Mouse (Mus musculus) testis, postnatal 10 days (tissue): ENCODE measurements around the gene Pimreg.

ENCODE experiments used
- DNase-seq: peaks from one replicate; pipeline ENCODE4 v3.0.0; 2021; ENCODE audit warnings: low spot score

Pimreg gene

DNA sequence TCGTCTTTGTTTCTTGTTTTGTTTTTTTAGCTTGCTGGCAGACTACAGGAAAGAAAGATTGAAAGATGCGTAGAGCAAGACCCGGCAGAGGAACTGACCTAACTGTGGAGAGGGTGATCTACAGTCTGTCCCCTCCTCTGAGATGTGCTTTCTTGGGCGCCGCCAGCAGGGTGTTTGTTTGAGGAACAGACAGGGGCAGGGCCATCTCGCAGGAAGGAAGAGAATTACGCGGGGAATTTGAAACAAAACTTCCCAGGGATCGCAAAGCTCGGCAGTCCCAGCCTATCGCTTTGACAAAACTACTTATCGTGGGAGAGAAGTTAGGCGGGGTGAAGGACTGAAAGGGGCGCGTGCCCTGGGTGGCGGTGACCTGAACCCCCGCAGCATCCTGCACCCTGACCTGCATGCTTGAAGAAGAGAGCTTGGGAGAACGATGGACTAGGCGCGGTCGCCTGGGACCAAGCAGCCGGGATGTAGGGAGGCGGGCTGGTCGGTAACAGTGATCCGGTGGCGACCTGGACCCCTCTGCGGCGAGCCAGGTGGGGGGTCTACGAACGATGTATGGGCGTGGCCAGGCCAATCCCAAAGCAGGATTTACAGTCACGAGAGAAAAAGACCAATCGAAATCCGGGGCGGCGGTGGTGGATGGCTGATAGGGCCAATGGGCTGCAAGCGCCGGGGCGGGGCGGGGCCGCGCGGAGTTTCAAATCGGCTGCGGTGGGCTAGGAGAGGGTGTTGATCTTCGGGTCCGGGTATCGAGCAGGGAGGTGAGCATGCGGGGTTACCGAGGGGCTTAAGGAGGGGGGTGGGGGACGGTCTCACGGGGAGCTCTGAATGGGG is at the start of gene Pimreg:
Gene Pimreg, plus strand, starts transcription at position 265 of the 840 bp plus-strand sequence.
- DNase-seq, result peak; percentile 92

- no peak for DNase-seq
These were observed 49.4 kb upstream of the Pimreg start for GRCm38 (mm10) chr11:71992438-71992837.

DNA sequence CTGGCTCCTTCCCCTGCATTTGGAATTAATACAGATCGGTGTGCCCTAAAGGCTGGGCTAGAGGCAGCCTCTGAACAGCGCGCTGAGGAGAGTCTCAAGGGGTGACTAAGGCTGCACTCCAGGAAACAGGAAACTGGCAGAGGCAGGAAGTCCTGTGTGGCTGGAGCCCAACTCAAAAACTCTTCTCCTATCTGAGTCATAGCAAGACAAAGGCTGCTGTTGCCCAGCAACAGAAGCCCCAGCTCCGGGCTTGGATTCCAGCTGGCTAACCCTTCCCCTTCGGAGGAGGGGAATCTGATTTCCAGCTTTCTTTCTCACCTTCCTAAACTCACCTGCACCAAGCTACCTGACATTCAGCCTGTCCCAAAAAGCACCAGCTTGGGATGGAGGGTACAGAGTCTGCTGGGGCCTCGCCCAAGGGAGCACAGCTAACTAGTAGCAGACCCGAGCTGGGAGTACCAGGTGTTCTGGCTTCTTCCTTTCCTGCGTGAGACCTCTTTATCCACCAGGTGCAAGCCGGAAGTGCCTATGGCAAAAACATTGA is 45.8 kb upstream of the Pimreg start:
- peak; percentile 50 for DNase-seq

- no peak for DNase-seq
These were observed 45.0 kb upstream of the Pimreg start for GRCm38 (mm10) chr11:71996805-71997204.

DNA sequence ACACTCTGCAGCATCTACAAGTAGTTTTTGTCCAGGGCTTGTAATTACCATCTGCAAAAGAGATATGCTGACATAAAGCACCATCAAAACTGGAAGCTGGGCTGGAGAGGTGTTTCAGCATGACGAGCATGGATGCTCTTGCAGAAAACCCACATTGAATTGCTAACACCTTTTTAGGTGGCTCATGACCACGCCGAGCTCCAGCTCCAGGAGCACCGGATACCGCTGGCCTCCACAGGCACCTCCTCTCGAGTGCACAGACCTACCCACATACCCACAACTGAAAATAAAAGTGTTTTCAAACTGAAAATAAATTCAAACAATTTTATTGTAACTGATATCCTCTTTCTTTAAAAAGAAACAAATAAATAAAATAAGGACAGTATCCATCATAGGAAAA is 41.6 kb upstream of the Pimreg start:
- no peak for DNase-seq

DNA sequence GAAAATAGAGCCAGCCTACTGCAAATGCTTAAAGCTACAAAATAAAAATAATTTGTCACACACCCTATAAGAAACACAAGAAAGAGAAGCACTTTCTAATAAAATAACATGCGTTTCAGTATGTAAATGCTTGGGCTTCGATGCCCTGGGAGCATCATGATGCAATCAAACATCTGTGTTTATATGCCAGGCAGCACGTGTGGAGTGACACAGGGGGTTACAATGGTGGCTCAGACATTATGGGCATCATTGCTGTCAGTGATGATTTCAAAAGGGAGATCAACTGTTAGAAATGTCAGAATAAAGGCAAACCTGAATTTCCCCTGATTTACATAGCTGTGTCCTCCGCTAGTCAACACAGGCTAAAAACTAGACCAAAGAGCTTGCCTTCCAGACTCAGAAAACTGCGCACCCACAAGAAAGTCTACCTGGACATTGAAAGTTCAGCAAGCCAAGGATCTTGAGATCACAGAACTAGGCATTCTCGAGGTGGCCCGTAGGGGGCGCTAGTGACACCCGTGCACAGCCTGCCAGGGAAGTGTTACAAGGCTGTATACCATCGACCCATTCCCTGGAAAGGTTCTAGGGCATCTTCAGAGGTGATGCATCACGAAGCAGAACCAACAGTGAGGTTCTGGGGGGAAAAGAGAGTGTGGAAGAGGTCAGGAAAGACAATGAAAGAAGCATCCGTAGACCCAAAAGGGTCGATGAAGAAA is 39.5 kb upstream of the Pimreg start:
- peak; percentile 65 for DNase-seq

DNA sequence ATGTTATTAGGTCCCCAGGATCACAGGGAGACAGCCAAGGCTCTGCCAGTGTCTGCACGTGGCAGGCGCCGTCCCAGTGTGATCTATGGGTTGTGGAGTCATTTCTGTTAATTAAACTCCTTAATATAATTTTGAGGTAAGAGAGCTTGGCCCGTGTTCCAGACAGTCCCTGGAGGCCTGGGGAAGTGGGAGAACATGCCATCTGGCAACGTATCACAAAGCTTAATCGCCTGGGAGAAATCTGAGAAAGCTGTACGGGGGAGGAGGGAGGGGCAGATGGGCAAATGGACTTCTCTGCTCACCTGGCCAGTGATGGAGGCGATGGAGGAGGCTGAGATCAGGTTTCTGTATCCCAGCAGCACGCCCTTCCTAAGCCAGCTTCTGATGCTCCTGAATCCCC is 38.7 kb upstream of the Pimreg start:
- no peak for DNase-seq

DNA sequence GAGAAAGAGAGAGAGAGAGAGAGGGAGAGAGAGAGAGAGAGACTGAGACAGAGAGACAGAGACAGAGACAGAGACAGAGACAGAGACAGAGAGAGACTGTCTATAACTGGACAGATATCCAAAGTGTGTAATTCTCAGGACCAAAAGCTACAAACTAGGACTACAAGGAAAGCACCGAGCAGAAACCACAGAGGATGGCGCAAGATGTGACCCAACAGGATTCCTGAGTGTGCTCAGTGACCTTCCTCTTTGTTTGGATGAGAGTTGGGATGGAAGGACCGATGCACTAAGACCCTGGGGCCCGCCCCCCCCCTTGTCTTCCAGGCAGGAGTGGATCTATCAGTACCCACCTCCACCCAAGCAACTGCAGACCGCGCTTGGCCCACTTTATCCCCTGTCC is 36.3 kb upstream of the Pimreg start:
- DNase-seq, result no peak

DNA sequence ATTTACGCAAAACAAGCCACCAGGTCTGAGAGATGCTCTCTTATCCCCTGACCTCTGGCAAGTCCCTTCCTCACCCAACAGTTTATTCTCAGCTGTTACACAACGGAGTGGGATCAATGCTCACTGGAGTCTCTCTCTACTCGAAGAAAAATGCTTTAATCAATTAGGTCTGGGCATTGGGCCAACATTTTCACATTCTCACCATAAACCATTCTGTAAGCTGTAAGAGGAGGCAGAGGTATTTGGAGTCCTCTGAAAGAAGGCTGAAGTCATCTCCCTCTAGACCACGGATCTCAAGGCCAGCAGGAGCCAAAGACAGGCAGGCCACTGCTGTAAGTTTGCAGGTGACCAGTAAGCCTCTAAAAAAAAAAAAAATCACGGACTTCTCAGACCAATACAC is 31.5 kb upstream of the Pimreg start:
- no peak for DNase-seq

- no peak for DNase-seq
These were observed 30.7 kb upstream of the Pimreg start for GRCm38 (mm10) chr11:72010940-72011722.

- no peak for DNase-seq
These were observed 29.9 kb upstream of the Pimreg start for GRCm38 (mm10) chr11:72011955-72012354.

GRCm38 (mm10) chr11:72014674-72015073 is 27.2 kb upstream of the Pimreg start:
- DNase-seq, result no peak

- DNase-seq, result no peak
These were observed 25.1 kb upstream of the Pimreg start for GRCm38 (mm10) chr11:72016518-72017252.

- no peak for DNase-seq
These were observed 24.6 kb upstream of the Pimreg start for GRCm38 (mm10) chr11:72017253-72017601.

DNA sequence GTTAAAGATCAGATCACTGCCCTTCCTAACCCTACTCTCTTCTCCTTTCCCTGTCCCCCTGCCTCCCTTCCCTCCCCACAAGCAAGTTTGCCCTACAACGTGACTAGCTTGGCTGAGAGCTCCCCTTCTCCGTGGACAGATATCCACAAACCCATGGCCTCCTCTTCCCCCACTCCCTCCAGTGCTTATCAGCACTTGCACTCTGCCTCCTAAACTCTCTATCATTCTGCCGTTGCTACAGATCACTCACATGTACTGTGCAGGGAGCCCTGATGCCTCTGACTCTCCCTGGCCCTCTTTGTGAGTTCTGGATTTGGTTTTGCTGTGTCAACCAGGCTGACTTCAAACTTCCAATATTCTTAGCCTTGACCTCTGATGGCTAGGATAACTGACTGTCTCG is 20.8 kb upstream of the Pimreg start:
- no peak for DNase-seq

- DNase-seq, result no peak
These were observed 19.0 kb upstream of the Pimreg start for GRCm38 (mm10) chr11:72022827-72023226.

DNA sequence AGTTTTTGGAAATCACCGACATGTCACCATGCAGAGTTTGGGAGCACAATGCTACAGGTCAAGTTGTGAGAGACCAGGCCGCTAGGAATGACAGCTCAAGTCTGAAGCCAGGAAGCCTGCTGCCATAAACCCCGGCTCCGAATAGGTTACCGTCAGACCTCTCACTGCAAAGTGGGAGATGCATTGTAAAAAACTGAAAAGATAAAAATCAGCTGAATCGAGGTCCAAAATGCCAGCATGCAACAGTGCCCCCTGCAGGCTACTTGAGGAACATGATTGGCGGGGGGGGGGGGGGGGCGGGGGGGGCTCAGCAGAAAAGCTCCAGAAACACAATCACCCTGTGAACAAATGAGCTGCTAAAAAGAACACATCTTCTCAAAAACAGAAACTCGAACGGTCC is 18.3 kb upstream of the Pimreg start:
- DNase-seq, result no peak

GRCm38 (mm10) chr11:72024193-72024781 is 17.5 kb upstream of the Pimreg start:
- DNase-seq, result peak; percentile 79

- DNase-seq, result no peak
These were observed 16.0 kb upstream of the Pimreg start for GRCm38 (mm10) chr11:72025843-72026242.

DNA sequence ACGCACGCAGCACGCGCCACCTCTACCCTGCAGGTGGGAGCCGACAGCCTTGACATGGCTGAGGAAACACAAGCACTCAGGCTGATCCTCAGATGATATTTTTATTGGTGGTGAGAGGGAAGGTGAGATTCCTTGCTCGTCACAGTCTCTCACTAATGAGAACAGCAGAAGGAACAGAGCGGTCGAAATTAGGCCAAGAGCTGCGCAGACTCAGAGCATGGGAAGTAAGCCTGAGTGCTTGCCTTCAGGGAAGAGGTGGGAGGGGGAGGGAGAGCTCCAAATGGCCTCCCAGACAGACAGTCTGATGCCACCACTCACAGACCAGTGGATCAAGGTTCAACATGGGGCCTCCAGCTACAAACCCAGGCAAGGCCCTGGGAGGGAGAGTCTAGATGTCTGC is 15.3 kb upstream of the Pimreg start:
- DNase-seq, result no peak

DNA sequence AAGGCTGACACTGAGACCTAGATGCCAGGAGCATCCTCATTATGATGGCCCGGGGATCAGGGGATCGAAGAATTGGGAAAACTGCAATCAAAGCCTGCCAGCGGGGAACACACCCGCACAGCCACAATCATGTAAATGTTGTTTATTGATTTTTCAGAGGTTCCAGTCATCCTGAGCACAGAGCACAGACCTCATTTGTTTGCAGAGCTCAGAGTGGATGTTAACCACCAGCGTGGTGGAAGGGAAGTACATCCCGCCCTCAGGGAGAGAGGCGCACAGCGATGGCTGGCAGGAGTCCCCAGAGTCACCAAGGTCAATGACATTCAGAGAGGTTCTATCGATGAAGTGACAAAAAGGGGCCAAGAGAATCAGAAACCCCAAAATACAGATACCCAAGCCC is 14.0 kb upstream of the Pimreg start:
- no peak for DNase-seq
